Mouse (Mus musculus) limb, embryonic 14.5 days (tissue): ENCODE results near the gene Vamp9. TPM values are rescaled to one million over a fixed set of nuclear protein-coding genes. Genes with fewer than 3 reads are reported as not detected.

Experiments
- ATAC-seq: fragments of 200-750 bp; cut with Nextera tagmentation; 2 replicates; pipeline ENCODE4 v1.8.0; 2017; ENCODE audit warnings: low read depth, moderate number of reproducible peaks, moderate TSS enrichment; ENCODE audit not compliant: low FRiP score
- DNase-seq: peaks from one replicate; pipeline ENCODE4 v3.0.0-alpha.2; 2015; ENCODE audit warnings: low spot score
- H3K27ac ChIP-seq: fragments of 300-500 bp; sonication (generic); replicated peaks from 2 replicates; pipeline ENCODE4 v1.5.1; 2014; ENCODE audit warnings: low read depth, mild to moderate bottlenecking, low read length, moderate library complexity, mixed read lengths
- H3K27me3 ChIP-seq: fragments of 300-500 bp; sonication (generic); 2 replicates; pipeline ENCODE4 v1.6.1; 2014; ENCODE audit warnings: low read length, mixed read lengths; ENCODE audit not compliant: control insufficient read depth, insufficient read depth
- H3K36me3 ChIP-seq: fragments of 300-500 bp; sonication (generic); 2 replicates; pipeline ENCODE4 v1.6.1; 2014; ENCODE audit warnings: mild to moderate bottlenecking, low read length, moderate library complexity, mixed read lengths; ENCODE audit not compliant: control insufficient read depth, insufficient read depth
- H3K4me1 ChIP-seq: fragments of 300-500 bp; sonication (generic); 2 replicates; pipeline ENCODE4 v1.6.1; 2014; ENCODE audit warnings: antibody characterized with exemption, low read length, mixed read lengths; ENCODE audit not compliant: control insufficient read depth, insufficient read depth
- H3K4me2 ChIP-seq: fragments of 300-500 bp; sonication (generic); replicated peaks from 2 replicates; pipeline ENCODE4 v1.6.1; 2014; ENCODE audit warnings: low read depth, mild to moderate bottlenecking, low read length, moderate library complexity; ENCODE audit not compliant: severe bottlenecking
- H3K4me3 ChIP-seq: fragments of 300-500 bp; sonication (generic); replicated peaks from 2 replicates; pipeline ENCODE4 v1.5.1; 2014; ENCODE audit warnings: low read length
- H3K9ac ChIP-seq: fragments of 300-500 bp; sonication (generic); 2 replicates; pipeline ENCODE4 v1.6.1; 2014; ENCODE audit warnings: mild to moderate bottlenecking, low read depth, low read length, moderate library complexity; ENCODE audit not compliant: severe bottlenecking
- H3K9me3 ChIP-seq: fragments of 300-500 bp; sonication (generic); 2 replicates; pipeline ENCODE4 v1.6.1; 2016; ENCODE audit warnings: low read length; ENCODE audit not compliant: control insufficient read depth
- POLR2A ChIP-seq: fragments of 200-500 bp; IDR thresholded peaks from 2 replicates; pipeline ENCODE4 v1.8.0; 2012; ENCODE audit warnings: inconsistent platforms, mild to moderate bottlenecking, moderate library complexity, borderline replicate concordance; ENCODE audit not compliant: insufficient read depth, insufficient read length; ENCODE audit errors: extremely low read depth
- WGBS: fragments of 180-500 bp; shearing (Covaris S2); extraction: QIAGEN DNeasy Blood & Tissue Kit; methylation state at CpG from one replicate; pipeline ENCODE4 v1.1.7; 2014; 5-methylcytosine and 5-hydroxymethylcytosine counted together
- polyA plus RNA-seq, 2 experiments: library from polyadenylated mRNA; depleted of rRNA in 1 of 2; stranded (reverse) in 1 of 2; unstranded in 1 of 2; fragments of >200 nt; fragmentation: Nextera tagmentation in 1 of 2; extraction: Ambion mirVana in 1 of 2; gene quantifications; 2 replicates each; pipeline versions ENCODE4 v1.2.1 to v1.2.3; 2012 to 2014

The Vamp9 gene
- polyA plus RNA-seq, 2 experiments = 0.10 TPM; not detected in 1

- 80% methylated on average over 3 of the region's 3 CpGs for WGBS
- no peaks in the 10 kb centered on the region for H3K4me1 ChIP-seq
- H3K36me3 ChIP-seq = no peaks in the 10 kb centered on the region
- TF ChIP-seq POLR2A = no peak
- DNase-seq (no peak), ATAC-seq (no peak)
- no peak overlapping the region for H3K4me2 ChIP-seq
- no peak overlapping the region for H3K4me3 ChIP-seq
- no peaks in the 10 kb centered on the region for H3K27me3 ChIP-seq
- H3K9ac ChIP-seq = no peak overlapping the region
- no peak overlapping the region for H3K27ac ChIP-seq
- no peaks in the 10 kb centered on the region for H3K9me3 ChIP-seq
Measured at GRCm38 (mm10) chr5:99994166-99994565, 88.1 kb downstream of the Vamp9 start.

- Histone ChIP-seq H3K27ac (no peak overlapping the region), H3K9me3 (no peaks in the 10 kb centered on the region), H3K4me3 (no peak overlapping the region), H3K27me3 (no peaks in the 10 kb centered on the region), H3K4me1 (no peaks in the 10 kb centered on the region), H3K36me3 (no peaks in the 10 kb centered on the region), H3K4me2 (no peak overlapping the region), H3K9ac (no peak overlapping the region)
- TF ChIP-seq POLR2A = no peak
- ATAC-seq (no peak), DNase-seq (no peak)
- 92% methylated on average over 3 of the region's 3 CpGs for WGBS
Measured at GRCm38 (mm10) chr5:99994680-99995079, 88.6 kb downstream of the Vamp9 start.

- Histone ChIP-seq H3K27me3 (no peaks in the 10 kb centered on the region), H3K4me2 (no peak overlapping the region), H3K9ac (no peak overlapping the region), H3K4me3 (no peak overlapping the region), H3K27ac (no peak overlapping the region), H3K9me3 (no peaks in the 10 kb centered on the region), H3K36me3 (no peaks in the 10 kb centered on the region), H3K4me1 (no peaks in the 10 kb centered on the region)
- TF ChIP-seq POLR2A = no peak
- DNase-seq = no peak
- WGBS = 83% methylated on average over 7 of the region's 7 CpGs
- no peak for ATAC-seq
Measured at GRCm38 (mm10) chr5:100000048-100000447, 94.0 kb downstream of the Vamp9 start.

GRCm38 (mm10) chr5:100000500-100000899 lies 94.4 kb downstream of the Vamp9 start:
- ATAC-seq (no peak), DNase-seq (no peak)
- Histone ChIP-seq H3K4me3 (no peak overlapping the region), H3K36me3 (no peaks in the 10 kb centered on the region), H3K4me2 (no peak overlapping the region), H3K27ac (no peak overlapping the region), H3K4me1 (no peaks in the 10 kb centered on the region), H3K9ac (no peak overlapping the region), H3K9me3 (no peaks in the 10 kb centered on the region), H3K27me3 (no peaks in the 10 kb centered on the region)
- TF ChIP-seq POLR2A = no peak
- 41% methylated on average over 7 of the region's 8 CpGs for WGBS

Other genes with a start within 250 kb of the Vamp9 start
- gene Rasgef1b, start 177.2 kb upstream of the Vamp9 start, polyA plus RNA-seq (2012; rRNA removed) = 4.3 and 4.7 TPM in 2 replicates
- 9.2 and 12.0 TPM in 2 replicates for gene Rasgef1b, start 177.2 kb upstream of the Vamp9 start, polyA plus RNA-seq (2014; fragmentation: Nextera tagmentation; extraction: Ambion mirVana)
- gene Hnrnpd, start 72.7 kb downstream of the Vamp9 start, polyA plus RNA-seq (2012; rRNA removed) = 224 and 369 TPM in 2 replicates
- gene Hnrnpd, start 72.7 kb downstream of the Vamp9 start, polyA plus RNA-seq (2014; fragmentation: Nextera tagmentation; extraction: Ambion mirVana) = 168 and 184 TPM in 2 replicates
- 6.6 and 7.7 TPM in 2 replicates for gene 4930524J08Rik, start 72.8 kb downstream of the Vamp9 start, polyA plus RNA-seq (2012; rRNA removed)
- gene 4930524J08Rik, start 72.8 kb downstream of the Vamp9 start, polyA plus RNA-seq (2014; fragmentation: Nextera tagmentation; extraction: Ambion mirVana) = 2.0 and 2.4 TPM in 2 replicates
- 420 and 454 TPM in 2 replicates for gene Hnrnpdl, start 133.4 kb downstream of the Vamp9 start, polyA plus RNA-seq (2012; rRNA removed)
- gene Hnrnpdl, start 133.4 kb downstream of the Vamp9 start, polyA plus RNA-seq (2014; fragmentation: Nextera tagmentation; extraction: Ambion mirVana) = 184 and 200 TPM in 2 replicates
- 50.5 and 52.1 TPM in 2 replicates for gene Enoph1, start 133.7 kb downstream of the Vamp9 start, polyA plus RNA-seq (2012; rRNA removed)
- 39.1 and 42.8 TPM in 2 replicates for gene Enoph1, start 133.7 kb downstream of the Vamp9 start, polyA plus RNA-seq (2014; fragmentation: Nextera tagmentation; extraction: Ambion mirVana)